Mouse (Mus musculus): ENCODE data around the gene Mdk. TPM values are rescaled to one million over a fixed set of nuclear protein-coding genes. Genes with fewer than 3 reads are reported as not detected.

The Mdk gene
- polyA plus RNA-seq, 1 experiment from 2014 or later = 160 TPM

- Histone ChIP-seq H3K9me3 (ENCODE audit: control insufficient read depth, low read length) (no peaks in the 10 kb centered on the region), H3K27ac (ENCODE audit: low read depth, low read length) (peak overlapping the region; percentile 66), H3K27me3 (replicated peaks; ENCODE audit: control insufficient read depth, insufficient read depth, low read length) (no peaks in the 10 kb centered on the region), H3K9ac (ENCODE audit: low read depth, low read length) (peak overlapping the region; percentile 47; the same call in 1 of the 2 replicates), H3K4me2 (ENCODE audit: low read length) (peak overlapping the region; percentile 12), H3K36me3 (ENCODE audit: control insufficient read depth, insufficient read depth, low read length) (no peaks in the 10 kb centered on the region), H3K4me3 (ENCODE audit: low read length) (no peak overlapping the region), H3K4me1 (ENCODE audit: control insufficient read depth, insufficient read depth, low read depth, low read length) (peaks cover 37% of the 10 kb centered on the region)
- WGBS = 12% methylated on average over 15 of the region's 15 CpGs
- peak; percentile 44 for ATAC-seq
Observed at GRCm38 (mm10) chr2:91950275-91951085, 18.4 kb upstream of the Mdk start.

GRCm38 (mm10) chr2:91949411-91950274 is 17.5 kb upstream of the Mdk start:
- no peak overlapping the region for H3K4me3 ChIP-seq (ENCODE audit: low read length)

DNA sequence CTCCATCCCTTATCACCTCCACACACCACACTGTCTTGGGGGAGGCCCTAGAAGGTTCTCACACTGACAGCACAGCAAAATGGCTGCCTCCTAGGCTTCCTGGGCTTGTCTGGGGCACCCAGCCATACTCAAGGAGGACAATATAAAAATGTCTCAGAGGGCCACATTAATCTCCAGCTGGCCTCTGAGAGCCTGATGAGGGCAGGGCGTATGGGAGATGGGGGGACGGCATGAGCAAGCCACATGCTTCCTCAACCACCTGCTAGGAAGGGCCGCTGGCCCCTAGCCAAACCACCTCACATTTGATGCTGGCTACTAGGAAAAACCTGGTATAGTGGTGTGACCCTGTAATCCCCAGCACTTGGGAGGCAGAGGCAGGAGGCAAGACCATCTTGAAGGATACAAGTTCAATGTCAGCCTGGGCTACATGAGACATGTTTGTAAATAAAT is 16.7 kb upstream of the Mdk start:
- no peaks in the 10 kb centered on the region for H3K9me3 ChIP-seq (ENCODE audit: control insufficient read depth, low read length)
- no peak overlapping the region for H3K9ac ChIP-seq (ENCODE audit: low read depth, low read length)
- ATAC-seq = no peak
- peaks cover 40% of the 10 kb centered on the region for H3K4me1 ChIP-seq (ENCODE audit: control insufficient read depth, insufficient read depth, low read depth, low read length)
- WGBS = 50% methylated on average over 3 of the region's 3 CpGs
- no peak overlapping the region for H3K4me3 ChIP-seq (ENCODE audit: low read length)
- H3K4me2 ChIP-seq (ENCODE audit: low read length) = no peak overlapping the region
- H3K27me3 ChIP-seq (replicated peaks; ENCODE audit: control insufficient read depth, insufficient read depth, low read length) = no peaks in the 10 kb centered on the region
- H3K36me3 ChIP-seq (ENCODE audit: control insufficient read depth, insufficient read depth, low read length) = no peaks in the 10 kb centered on the region
- H3K27ac ChIP-seq (ENCODE audit: low read depth, low read length) = no peak overlapping the region

More at GRCm38 (mm10) chr2:91949411-91950274, 17.5 kb upstream of the Mdk start:
- peak overlapping the region; percentile 12 for H3K4me2 ChIP-seq (ENCODE audit: low read length)
- WGBS = 60% methylated on average over 17 of the region's 17 CpGs
- peak overlapping the region; percentile 66 for H3K27ac ChIP-seq (ENCODE audit: low read depth, low read length)
- H3K36me3 ChIP-seq (ENCODE audit: control insufficient read depth, insufficient read depth, low read length) = no peaks in the 10 kb centered on the region
- peaks cover 36% of the 10 kb centered on the region for H3K4me1 ChIP-seq (ENCODE audit: control insufficient read depth, insufficient read depth, low read depth, low read length)
- peak; percentile 44 for ATAC-seq
- peak overlapping the region; percentile 47 for H3K9ac ChIP-seq (ENCODE audit: low read depth, low read length)
- H3K9me3 ChIP-seq (ENCODE audit: control insufficient read depth, low read length) = no peaks in the 10 kb centered on the region
- no peaks in the 10 kb centered on the region for H3K27me3 ChIP-seq (replicated peaks; ENCODE audit: control insufficient read depth, insufficient read depth, low read length)

GRCm38 (mm10) chr2:91948151-91948509 is 16.0 kb upstream of the Mdk start:
- no peak for ATAC-seq
- WGBS = 78% methylated on average over 6 of the region's 6 CpGs
- no peak overlapping the region for H3K9ac ChIP-seq (ENCODE audit: low read depth, low read length)
- H3K4me2 ChIP-seq (ENCODE audit: low read length) = no peak overlapping the region
- H3K9me3 ChIP-seq (ENCODE audit: control insufficient read depth, low read length) = no peaks in the 10 kb centered on the region
- H3K4me3 ChIP-seq (ENCODE audit: low read length) = no peak overlapping the region
- no peaks in the 10 kb centered on the region for H3K36me3 ChIP-seq (ENCODE audit: control insufficient read depth, insufficient read depth, low read length)
- peak overlapping the region; percentile 55 for H3K27ac ChIP-seq (ENCODE audit: low read depth, low read length)
- peaks cover 40% of the 10 kb centered on the region for H3K4me1 ChIP-seq (ENCODE audit: control insufficient read depth, insufficient read depth, low read depth, low read length)
- H3K27me3 ChIP-seq (replicated peaks; ENCODE audit: control insufficient read depth, insufficient read depth, low read length) = no peaks in the 10 kb centered on the region

- 0 out of 2 replicates have a peak, but pooled peaks have one; percentile 3 for ATAC-seq
- H3K27ac ChIP-seq (ENCODE audit: low read depth, low read length) = peak overlapping the region; percentile 55
- peak overlapping the region; percentile 23; the same call in 1 of the 2 replicates for H3K9ac ChIP-seq (ENCODE audit: low read depth, low read length)
Observed at GRCm38 (mm10) chr2:91947397-91948150, 15.5 kb upstream of the Mdk start.

GRCm38 (mm10) chr2:91946836-91947235 is 14.7 kb upstream of the Mdk start:
- H3K4me2 ChIP-seq (ENCODE audit: low read length) = no peak overlapping the region
- no peak for ATAC-seq
- H3K4me1 ChIP-seq (ENCODE audit: control insufficient read depth, insufficient read depth, low read depth, low read length) = peaks cover 40% of the 10 kb centered on the region
- no peaks in the 10 kb centered on the region for H3K27me3 ChIP-seq (replicated peaks; ENCODE audit: control insufficient read depth, insufficient read depth, low read length)
- H3K9ac ChIP-seq (ENCODE audit: low read depth, low read length) = no peak overlapping the region; the same call in 1 of the 2 replicates
- no peak overlapping the region for H3K4me3 ChIP-seq (ENCODE audit: low read length)
- H3K36me3 ChIP-seq (ENCODE audit: control insufficient read depth, insufficient read depth, low read length) = no peaks in the 10 kb centered on the region
- peak overlapping the region; percentile 55; the same call in 1 of the 2 replicates for H3K27ac ChIP-seq (ENCODE audit: low read depth, low read length)
- 45% methylated on average over 6 of the region's 6 CpGs for WGBS
- H3K9me3 ChIP-seq (ENCODE audit: control insufficient read depth, low read length) = no peaks in the 10 kb centered on the region

More at GRCm38 (mm10) chr2:91947397-91948150, 15.5 kb upstream of the Mdk start:
- no peaks in the 10 kb centered on the region for H3K36me3 ChIP-seq (ENCODE audit: control insufficient read depth, insufficient read depth, low read length)
- H3K4me3 ChIP-seq (ENCODE audit: low read length) = no peak overlapping the region
- H3K4me2 ChIP-seq (ENCODE audit: low read length) = no peak overlapping the region
- no peaks in the 10 kb centered on the region for H3K9me3 ChIP-seq (ENCODE audit: control insufficient read depth, low read length)
- no peaks in the 10 kb centered on the region for H3K27me3 ChIP-seq (replicated peaks; ENCODE audit: control insufficient read depth, insufficient read depth, low read length)
- WGBS = 42% methylated on average over 11 of the region's 11 CpGs
- H3K4me1 ChIP-seq (ENCODE audit: control insufficient read depth, insufficient read depth, low read depth, low read length) = peaks cover 40% of the 10 kb centered on the region

GRCm38 (mm10) chr2:91945483-91945882 is 13.4 kb upstream of the Mdk start, which contains the start of gene Gm9821:
Gene Gm9821 (plus strand): TSS chr2:91945703.
- Histone ChIP-seq H3K36me3 (ENCODE audit: control insufficient read depth, insufficient read depth, low read length) (no peaks in the 10 kb centered on the region), H3K4me1 (ENCODE audit: control insufficient read depth, insufficient read depth, low read depth, low read length) (peaks cover 36% of the 10 kb centered on the region), H3K4me2 (ENCODE audit: low read length) (no peak within 1 kb of the TSS), H3K9ac (ENCODE audit: low read depth, low read length) (peak within 1 kb of the TSS; percentile 13; the same call in 1 of the 2 replicates), H3K27ac (ENCODE audit: low read depth, low read length) (no peak within 1 kb of the TSS), H3K4me3 (ENCODE audit: low read length) (no peak within 1 kb of the TSS), H3K27me3 (replicated peaks; ENCODE audit: control insufficient read depth, insufficient read depth, low read length) (no peaks in the 10 kb centered on the region), H3K9me3 (ENCODE audit: control insufficient read depth, low read length) (no peaks in the 10 kb centered on the region)
- ATAC-seq = no peak
- WGBS = 83% methylated on average over 17 of the region's 18 CpGs

DNA sequence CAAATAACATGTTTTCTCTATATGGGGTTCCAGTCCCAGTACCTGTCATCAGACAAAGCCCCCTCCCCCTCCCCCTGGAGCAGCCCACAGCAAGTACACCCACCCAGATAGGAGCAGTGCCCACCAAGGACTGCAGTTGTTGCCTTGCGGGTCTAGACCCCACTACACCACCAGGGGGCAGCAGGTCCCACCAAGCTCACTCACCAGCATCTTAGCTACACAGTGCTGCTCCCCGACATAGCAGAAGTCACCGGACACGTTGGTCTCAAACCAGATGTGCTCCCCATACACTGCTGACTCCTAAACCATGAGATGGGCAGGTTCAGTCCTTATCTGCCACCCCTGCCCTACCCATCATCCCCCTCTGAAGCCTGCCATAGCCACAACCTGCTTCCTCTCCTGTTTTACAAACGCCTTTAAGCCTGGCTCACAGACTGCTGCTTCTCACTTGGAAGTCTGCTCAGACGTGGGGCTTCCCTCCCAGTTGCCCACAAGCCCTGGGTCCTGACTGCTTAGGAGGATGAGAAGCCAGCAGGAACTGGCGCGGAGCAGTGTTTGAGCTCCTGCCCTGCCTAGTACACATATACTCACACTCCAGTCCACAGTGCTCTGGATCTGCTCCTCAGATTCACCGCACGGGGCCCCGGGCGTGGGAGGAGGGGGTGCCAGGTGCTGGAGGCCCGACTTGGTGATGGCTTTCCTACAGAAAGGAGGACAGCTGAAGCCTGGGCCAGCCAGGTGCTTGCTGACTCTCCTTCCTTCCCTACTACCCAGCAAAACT is 12.3 kb upstream of the Mdk start:
- Histone ChIP-seq H3K4me1 (ENCODE audit: control insufficient read depth, insufficient read depth, low read depth, low read length) (peaks cover 25% of the 10 kb centered on the region), H3K4me3 (ENCODE audit: low read length) (no peak overlapping the region), H3K9ac (ENCODE audit: low read depth, low read length) (peak overlapping the region; percentile 13; the same call in 1 of the 2 replicates), H3K27ac (ENCODE audit: low read depth, low read length) (no peak overlapping the region), H3K27me3 (replicated peaks; ENCODE audit: control insufficient read depth, insufficient read depth, low read length) (no peaks in the 10 kb centered on the region), H3K4me2 (ENCODE audit: low read length) (no peak overlapping the region), H3K36me3 (ENCODE audit: control insufficient read depth, insufficient read depth, low read length) (0 out of 2 replicates have a peak, but pooled peaks cover under 1% of the 10 kb centered on the region), H3K9me3 (ENCODE audit: control insufficient read depth, low read length) (no peaks in the 10 kb centered on the region)
- ATAC-seq = peak; percentile 69
- WGBS = 48% methylated on average over 13 of the region's 13 CpGs

Data from hindbrain, embryonic 16.5 days (tissue).